9 mouse cellular contexts compared by ENCODE assay signal in the genomic region with DNA sequence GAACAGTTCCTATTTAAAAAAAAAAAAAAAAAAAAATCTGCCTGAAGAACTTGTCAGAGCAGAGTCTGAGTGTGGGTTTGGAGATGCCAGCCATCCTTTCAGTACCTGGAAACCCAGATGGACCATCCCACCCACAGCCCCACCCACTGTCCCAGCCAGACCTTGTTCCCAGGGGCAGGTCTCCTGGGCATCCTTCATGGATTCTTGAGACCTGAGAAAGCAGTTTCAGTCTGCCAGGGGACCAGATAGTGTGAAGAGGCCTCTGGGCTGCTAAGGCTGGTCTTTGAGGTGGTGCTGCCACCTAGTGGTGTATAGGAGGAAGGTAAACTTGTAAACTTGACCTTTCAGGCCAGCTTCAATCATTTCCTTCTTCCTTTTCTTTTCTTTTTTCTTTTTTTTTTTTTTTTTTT. TPM values are rescaled to one million over a fixed set of nuclear protein-coding genes. Genes with fewer than 3 reads are reported as not detected.
A peak's percentile ranks its signal among the peaks of the same experiment; 100 is the strongest.
DNase-seq lines count a peak whose midpoint lies in the region; ATAC-seq and TF ChIP-seq lines count a peak whose summit lies in the region.
"Had no signal": no experiment of that assay in that cellular context is flagged by ENCODE, and none has a peak within 500 bp of the region (broad histone marks: within the 10 kb centered on the region; RNA-seq: fewer than 3 reads in every experiment).

No protein-coding gene starts in this region.

- no peaks in the 10 kb centered on the region for H3K9me3 ChIP-seq in heart, embryonic 11.5 days (replicated peaks; ENCODE audit: control insufficient read depth, low read length)
- no peaks in the 10 kb centered on the region for H3K9me3 ChIP-seq in intestine, postnatal 0 days (ENCODE audit: control insufficient read depth)
- H3K9me3 ChIP-seq: liver, embryonic 15.5 days had no signal

- no peak overlapping the region for H3K4me3 ChIP-seq in heart, embryonic 11.5 days (ENCODE audit: low read depth, low read length)
- H3K4me3 ChIP-seq in intestine, postnatal 0 days (ENCODE audit: low read depth, low read length): no peak overlapping the region
- H3K4me3 ChIP-seq: liver, embryonic 15.5 days had no signal

- H3K4me1 ChIP-seq in heart, embryonic 11.5 days (ENCODE audit: control insufficient read depth, insufficient read depth, low read length): peaks cover 8% of the 10 kb centered on the region
- peaks cover 4% of the 10 kb centered on the region for H3K4me1 ChIP-seq in intestine, postnatal 0 days (replicated peaks; ENCODE audit: control insufficient read depth, insufficient read depth, low read length)

- no peak for TF ChIP-seq POLR2A in brain, embryonic 14.5 days (IDR thresholded peaks at IDR 0.05; ENCODE audit: borderline replicate concordance, extremely low read depth, insufficient read depth, insufficient read length, poor library complexity, severe bottlenecking)

- H3K27me3 ChIP-seq in heart, embryonic 11.5 days (ENCODE audit: control insufficient read depth, insufficient read depth, low read length): no peaks in the 10 kb centered on the region
- H3K27me3 ChIP-seq in intestine, postnatal 0 days (replicated peaks; ENCODE audit: control insufficient read depth, insufficient read depth, low read length): no peaks in the 10 kb centered on the region

- H3K36me3 ChIP-seq in heart, embryonic 11.5 days (ENCODE audit: control insufficient read depth, insufficient read depth, low read length): no peaks in the 10 kb centered on the region
- H3K36me3 ChIP-seq in intestine, postnatal 0 days (ENCODE audit: control insufficient read depth, insufficient read depth): no peaks in the 10 kb centered on the region
- H3K36me3 ChIP-seq: liver, embryonic 15.5 days had no signal

- no peak overlapping the region for H3K4me2 ChIP-seq in heart, embryonic 11.5 days
- no peak overlapping the region for H3K4me2 ChIP-seq in intestine, postnatal 0 days (replicated peaks; ENCODE audit: low read depth)
- H3K4me2 ChIP-seq: liver, embryonic 15.5 days had no signal

- no peak overlapping the region for H3K27ac ChIP-seq in heart, embryonic 11.5 days (ENCODE audit: low read depth, low read length)
- no peak overlapping the region for H3K27ac ChIP-seq in intestine, postnatal 0 days (ENCODE audit: low read depth, low read length)
- H3K27ac ChIP-seq: liver, embryonic 15.5 days had no signal

- DNase-seq in heart, adult 11 months: peak; percentile 96
- DNase-seq in B cell, adult 2 months: peak; percentile 78
- peak; percentile 89 for DNase-seq in brain, embryonic 14.5 days (ENCODE audit: low read depth)
- peak; percentile 56 for DNase-seq in fibroblast of lung, adult 2 months (ENCODE audit: low read depth)
- peak; percentile 74 for DNase-seq in lung, postnatal 25 days (ENCODE audit: low spot score)
- DNase-seq in thymus, postnatal 10 days (ENCODE audit: low spot score in 2 of 2): peak; percentile 41 to 70

- no peak overlapping the region for H3K9ac ChIP-seq in heart, embryonic 11.5 days (ENCODE audit: low read depth, low read length)
- H3K9ac ChIP-seq in intestine, postnatal 0 days (ENCODE audit: low read depth, low read length): no peak overlapping the region
- H3K9ac ChIP-seq: liver, embryonic 15.5 days had no signal

- peak; percentile 76; the same call in 1 of the 2 replicates for TF ChIP-seq CTCF in brain, embryonic 14.5 days (IDR thresholded peaks at IDR 0.05; ENCODE audit: borderline replicate concordance, extremely low read depth, insufficient read depth, insufficient read length)
- TF ChIP-seq CTCF in intestine, postnatal 0 days (IDR thresholded peaks at IDR 0.05; ENCODE audit: low read depth): peak; percentile 85

- no peak for ATAC-seq in heart, embryonic 11.5 days (replicated peaks; ENCODE audit: insufficient number of reproducible peaks, low FRiP score, low TSS enrichment)
- no peak for ATAC-seq in intestine, postnatal 0 days

RNA-seq across cellular contexts. Expression of a gene that starts 3.8 kb away (rescaled TPM):
- 12.0 and 14.2 TPM in 2 replicates for polyA plus RNA-seq in heart, embryonic 11.5 days (2014; fragmentation: Nextera tagmentation; extraction: Ambion mirVana)
- polyA plus RNA-seq in brain, embryonic 14.5 days (2012; rRNA removed): 114 and 119 TPM in 2 replicates
- polyA plus RNA-seq in intestine, postnatal 0 days (2015; fragmentation: Nextera tagmentation; extraction: Ambion mirVana): 14.4 and 18.5 TPM in 2 replicates

RNA-seq across cellular contexts. Expression of a gene that starts 26.8 kb away (rescaled TPM):
- 2.1 and 2.2 TPM in 2 replicates for polyA plus RNA-seq in heart, embryonic 11.5 days (2014; fragmentation: Nextera tagmentation; extraction: Ambion mirVana)
- polyA plus RNA-seq in brain, embryonic 14.5 days (2012; rRNA removed): 53.4 and 54.2 TPM in 2 replicates
- polyA plus RNA-seq in intestine, postnatal 0 days (2015; fragmentation: Nextera tagmentation; extraction: Ambion mirVana): 2.0 and 2.4 TPM in 2 replicates

RNA-seq across cellular contexts. Expression of a gene that starts 40.8 kb away (rescaled TPM):
- polyA plus RNA-seq in heart, embryonic 11.5 days (2014; fragmentation: Nextera tagmentation; extraction: Ambion mirVana): 3.1 and 3.6 TPM in 2 replicates
- polyA plus RNA-seq in brain, embryonic 14.5 days (2012; rRNA removed): 50.4 and 57.5 TPM in 2 replicates
- 18.1 and 18.5 TPM in 2 replicates for polyA plus RNA-seq in intestine, postnatal 0 days (2015; fragmentation: Nextera tagmentation; extraction: Ambion mirVana)

Comparison
In these comparisons a context has a peak if more than half of its experiments do, and no peak if none do; other contexts are left out.
1. RNA of a gene that starts 26.8 kb away (polyA plus RNA-seq): 53.4 to 54.2 TPM in brain, embryonic 14.5 days; 2.1 to 2.2 TPM in heart, embryonic 11.5 days and 2.0 to 2.4 TPM in intestine, postnatal 0 days; every median in the first group is over 10 times any median in the second.
2. Peak in every context shown above with its lines, with median percentiles within 50 percentile points of each other: DNase-seq.